Mouse (Mus musculus) CD4-positive, CD25-positive, alpha-beta regulatory T cell (primary cell): ENCODE data around the gene Stx12. TPM values are rescaled to one million over a fixed set of nuclear protein-coding genes. Genes with fewer than 3 reads are reported as not detected.

Source experiments
- polyA plus RNA-seq: library from polyadenylated mRNA; unstranded; fragments of 100-300 nt; shearing (Covaris generic); gene quantifications from one replicate; pipeline ENCODE4 v1.2.1, GENCODE M21; 2017

Gene Stx12
- polyA plus RNA-seq, result 28.0 TPM

DNA sequence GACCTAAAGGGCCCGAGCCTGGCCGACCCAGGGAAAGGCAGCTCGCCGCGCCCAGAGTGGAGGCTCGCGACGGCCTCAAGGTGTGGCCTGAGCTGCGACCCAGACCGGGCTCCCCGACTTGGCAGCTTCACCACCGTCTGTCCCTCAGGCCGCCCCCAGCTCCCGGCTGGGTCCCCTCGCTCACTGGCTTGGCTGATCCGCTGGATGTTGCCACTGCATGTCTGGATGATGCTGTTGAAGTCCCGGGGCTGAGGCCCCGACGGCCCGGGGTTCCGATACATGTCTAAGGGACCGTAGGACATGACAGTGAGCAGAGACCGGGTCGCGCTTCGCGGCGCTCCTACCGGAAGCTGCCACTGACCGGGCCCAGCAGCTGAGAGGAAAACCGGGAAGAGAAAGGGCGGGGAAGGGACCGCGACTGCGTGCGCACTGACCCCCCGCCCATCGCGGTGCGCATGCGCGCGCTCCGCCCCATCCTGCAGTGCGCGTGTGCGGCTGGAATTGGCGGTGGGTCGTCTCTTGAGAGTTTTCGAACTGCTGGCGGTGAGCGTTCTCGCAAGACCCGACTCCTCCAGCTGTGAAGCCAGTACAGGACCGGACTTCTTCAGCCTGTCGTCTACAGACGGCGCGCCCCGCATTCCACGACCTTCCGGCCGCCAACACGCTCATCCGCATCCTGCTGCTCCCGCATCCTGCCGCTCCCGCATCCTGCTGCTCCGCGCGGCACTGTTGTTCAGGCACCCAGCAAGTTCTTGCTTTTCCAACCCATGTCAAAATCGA, at the start of gene Stx12:
Gene Stx12 (minus strand): TSS at position 446 of the 780 bp plus-strand sequence.

DNA sequence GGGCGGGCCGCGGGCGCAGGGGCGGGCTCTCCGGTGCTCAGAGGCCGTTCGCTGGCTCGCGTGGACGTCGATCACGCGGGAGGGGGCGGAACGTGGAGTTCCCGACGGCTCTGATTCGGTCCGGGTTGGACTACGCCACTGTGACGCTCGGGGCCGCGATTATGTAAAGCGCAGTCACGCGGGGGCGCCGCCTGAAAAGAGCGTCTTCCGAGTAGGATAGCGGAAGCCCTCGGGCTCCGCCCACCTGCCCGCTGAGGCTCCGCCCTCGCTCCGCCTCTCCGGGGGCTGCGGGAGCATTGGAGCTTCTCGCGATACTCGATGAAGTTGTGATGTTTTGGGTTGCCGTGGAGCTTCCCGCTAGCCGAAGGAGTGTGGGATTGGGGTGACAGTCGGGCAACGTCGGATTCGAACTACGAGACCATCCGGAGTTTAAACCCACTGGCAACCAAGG, 38.3 kb upstream of the Stx12 start, which contains the start of gene Fam76a:
Gene Fam76a (minus strand): TSS at position 1 of the 451 bp plus-strand sequence.

DNA sequence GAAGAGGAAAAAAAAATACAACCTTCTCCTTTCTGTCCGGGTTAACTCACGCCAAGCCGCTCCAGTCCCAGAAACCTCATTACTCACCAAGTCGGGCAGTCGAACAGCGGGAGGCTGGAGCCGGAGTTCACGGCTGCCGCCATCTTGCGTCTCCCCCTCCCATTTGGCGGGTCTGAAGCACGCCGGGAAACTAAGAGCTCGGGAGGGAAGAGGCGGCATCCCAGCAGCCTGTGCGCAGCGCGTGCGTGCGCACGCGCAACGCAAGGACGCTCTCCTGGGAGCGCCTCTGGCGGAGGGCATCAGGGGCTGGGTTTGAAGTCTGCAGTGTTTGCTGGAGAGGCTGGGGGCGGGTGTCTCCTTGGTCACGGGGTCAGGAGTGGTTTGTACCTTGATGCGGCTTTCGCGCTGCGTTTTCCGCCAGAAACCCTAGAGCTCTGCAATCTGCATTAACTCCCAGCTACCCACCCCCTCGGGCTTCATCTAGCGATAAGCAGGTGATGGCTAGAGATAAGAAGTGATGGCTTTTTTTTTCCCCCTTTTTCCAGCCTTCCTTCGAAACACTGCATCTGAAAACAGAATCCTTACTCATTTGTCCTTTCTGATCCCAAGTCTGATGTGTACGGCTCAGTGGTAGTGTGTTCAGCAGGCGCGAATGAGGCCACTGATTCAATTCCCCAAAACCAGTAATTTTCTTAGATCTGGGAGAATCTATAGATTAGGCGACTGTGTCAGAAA, 41.2 kb downstream of the Stx12 start, which contains the start of gene Ppp1r8:
Gene Ppp1r8 (minus strand): TSS at position 200 of the 735 bp plus-strand sequence.

Other genes with a start within 250 kb of the Stx12 start
- 31.1 TPM for gene Eya3, start 245.5 kb downstream of the Stx12 start, polyA plus RNA-seq
- 6.1 TPM for gene Xkr8, start 152.0 kb downstream of the Stx12 start, polyA plus RNA-seq
- gene Smpdl3b, start 127.3 kb downstream of the Stx12 start, polyA plus RNA-seq, result 0.96 TPM
- 62.4 TPM for gene Rpa2, start 116.2 kb downstream of the Stx12 start, polyA plus RNA-seq
- 1.1 TPM for gene Themis2, start 88.1 kb downstream of the Stx12 start, polyA plus RNA-seq
- 50.0 TPM for gene Ppp1r8, start 41.3 kb downstream of the Stx12 start, polyA plus RNA-seq
- 32.7 TPM for gene Fam76a, start 38.0 kb upstream of the Stx12 start, polyA plus RNA-seq
- gene Fgr, start 89.6 kb upstream of the Stx12 start, polyA plus RNA-seq, result 3.5 TPM
- gene Ahdc1, start 126.8 kb upstream of the Stx12 start, polyA plus RNA-seq, result 6.8 TPM
- gene Wasf2, start 246.0 kb upstream of the Stx12 start, polyA plus RNA-seq, result 93.6 TPM